Mouse (Mus musculus) stomach, embryonic 16.5 days (tissue): ENCODE results near the gene Stat1. TPM values are rescaled to one million over a fixed set of nuclear protein-coding genes. Genes with fewer than 3 reads are reported as not detected.

Experiments
- ATAC-seq: fragments of 200-750 bp; cut with Nextera tagmentation; 2 replicates; pipeline ENCODE4 v1.8.0; 2017; ENCODE audit warnings: moderate number of reproducible peaks, moderate TSS enrichment; ENCODE audit not compliant: insufficient read depth, low FRiP score
- H3K27ac ChIP-seq: fragments of 300-500 bp; sonication (generic); 2 replicates; pipeline ENCODE4 v1.5.1; 2014; ENCODE audit warnings: low read length
- H3K27me3 ChIP-seq: fragments of 300-500 bp; sonication (generic); 2 replicates; pipeline ENCODE4 v1.6.1; 2014; ENCODE audit warnings: low read length, control low read depth, mixed read lengths; ENCODE audit not compliant: control insufficient read depth, insufficient read depth
- H3K36me3 ChIP-seq: fragments of 300-500 bp; sonication (generic); 2 replicates; pipeline ENCODE4 v1.6.1; 2014; ENCODE audit warnings: low read length; ENCODE audit not compliant: control insufficient read depth, insufficient read depth
- H3K4me1 ChIP-seq: fragments of 300-500 bp; sonication (generic); 2 replicates; pipeline ENCODE4 v1.6.1; 2014; ENCODE audit warnings: low read length, control low read depth, mixed read lengths; ENCODE audit not compliant: control insufficient read depth, insufficient read depth
- H3K4me2 ChIP-seq: fragments of 300-500 bp; sonication (generic); 2 replicates; pipeline ENCODE4 v1.6.1; 2014; ENCODE audit warnings: low read depth, low read length, mixed read lengths
- H3K4me3 ChIP-seq: fragments of 300-500 bp; sonication (generic); replicated peaks from 2 replicates; pipeline ENCODE4 v1.5.1; 2014; ENCODE audit warnings: mild to moderate bottlenecking, low read length
- H3K9ac ChIP-seq: fragments of 300-500 bp; sonication (generic); 2 replicates; pipeline ENCODE4 v1.6.1; 2014; ENCODE audit warnings: low read length
- H3K9me3 ChIP-seq: fragments of 300-500 bp; sonication (generic); replicated peaks from 2 replicates; pipeline ENCODE4 v1.6.1; 2016; ENCODE audit warnings: low read length, control low read depth; ENCODE audit not compliant: control insufficient read depth
- WGBS: fragments of 180-500 bp; shearing (Covaris S2); extraction: QIAGEN DNeasy Blood & Tissue Kit; methylation state at CpG from one replicate; pipeline ENCODE4 v1.1.7; 2014; 5-methylcytosine and 5-hydroxymethylcytosine counted together
- polyA plus RNA-seq: library from polyadenylated mRNA; unstranded; fragments of >200 nt; fragmentation: Nextera tagmentation; extraction: Ambion mirVana; gene quantifications from 2 replicates; pipeline ENCODE4 v1.2.1, GENCODE M21; 2015

Stat1 gene
- polyA plus RNA-seq, 1 experiment from 2014 or later, result 23.4 TPM

- no peak for ATAC-seq
- Histone ChIP-seq H3K27me3 (no peaks in the 10 kb centered on the region), H3K4me2 (no peak overlapping the region), H3K36me3 (no peaks in the 10 kb centered on the region), H3K9me3 (no peaks in the 10 kb centered on the region), H3K4me1 (no peaks in the 10 kb centered on the region), H3K9ac (no peak overlapping the region), H3K4me3 (no peak overlapping the region), H3K27ac (no peak overlapping the region)
- WGBS, result 77% methylated on average over 11 of the region's 11 CpGs
Measured at GRCm38 (mm10) chr1:52107206-52107605, 12.0 kb upstream of the Stat1 start.

- Histone ChIP-seq H3K4me1 (peaks cover 5% of the 10 kb centered on the region), H3K4me3 (no peak overlapping the region), H3K27ac (no peak overlapping the region), H3K36me3 (no peaks in the 10 kb centered on the region), H3K9ac (no peak overlapping the region), H3K4me2 (no peak overlapping the region), H3K9me3 (no peaks in the 10 kb centered on the region), H3K27me3 (no peaks in the 10 kb centered on the region)
- 59% methylated on average over 3 of the region's 3 CpGs for WGBS
- ATAC-seq, result no peak
Measured at GRCm38 (mm10) chr1:52111217-52111616, 8.0 kb upstream of the Stat1 start.

DNA sequence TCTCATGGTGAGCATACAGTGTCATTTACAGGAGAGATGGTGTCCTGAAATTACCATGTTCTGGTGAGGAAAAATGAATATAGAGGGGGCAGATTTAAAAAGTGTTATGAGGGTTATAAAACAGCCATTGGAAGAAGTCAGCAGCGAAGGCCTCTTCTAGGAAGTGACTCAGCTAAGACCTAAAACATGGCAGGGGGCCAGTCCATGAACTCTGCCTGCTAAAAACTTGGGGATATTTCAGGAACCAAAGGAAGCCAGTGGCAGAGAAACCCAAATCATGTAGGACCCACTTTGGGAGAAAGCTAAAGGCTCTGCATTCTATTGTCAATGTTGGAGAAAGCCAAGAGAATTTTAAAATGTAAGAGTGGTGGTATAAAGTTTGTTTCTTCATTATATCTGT lies 6.9 kb upstream of the Stat1 start:
- no peak overlapping the region for H3K27ac ChIP-seq
- no peak overlapping the region for H3K4me3 ChIP-seq
- ATAC-seq, result no peak
- H3K9me3 ChIP-seq, result no peaks in the 10 kb centered on the region
- H3K27me3 ChIP-seq, result no peaks in the 10 kb centered on the region
- no peak overlapping the region for H3K4me2 ChIP-seq
- H3K9ac ChIP-seq, result no peak overlapping the region
- H3K36me3 ChIP-seq, result no peaks in the 10 kb centered on the region
- H3K4me1 ChIP-seq, result peaks cover 5% of the 10 kb centered on the region
- 70% methylated on average over 1 of the region's 1 CpGs for WGBS

- H3K4me3 ChIP-seq, result peak overlapping the region; percentile 49
- no peaks in the 10 kb centered on the region for H3K9me3 ChIP-seq
- H3K4me1 ChIP-seq, result peaks cover 5% of the 10 kb centered on the region
- 17% methylated on average over 7 of the region's 7 CpGs for WGBS
- peak overlapping the region; percentile 82 for H3K27ac ChIP-seq
- H3K36me3 ChIP-seq, result no peaks in the 10 kb centered on the region
- H3K4me2 ChIP-seq, result peak overlapping the region; percentile 86
- ATAC-seq, result peak; percentile 11; the same call in 1 of the 2 replicates
- H3K27me3 ChIP-seq, result no peaks in the 10 kb centered on the region
- H3K9ac ChIP-seq, result peak overlapping the region; percentile 72
Measured at GRCm38 (mm10) chr1:52113067-52113665, 6.1 kb upstream of the Stat1 start.

DNA sequence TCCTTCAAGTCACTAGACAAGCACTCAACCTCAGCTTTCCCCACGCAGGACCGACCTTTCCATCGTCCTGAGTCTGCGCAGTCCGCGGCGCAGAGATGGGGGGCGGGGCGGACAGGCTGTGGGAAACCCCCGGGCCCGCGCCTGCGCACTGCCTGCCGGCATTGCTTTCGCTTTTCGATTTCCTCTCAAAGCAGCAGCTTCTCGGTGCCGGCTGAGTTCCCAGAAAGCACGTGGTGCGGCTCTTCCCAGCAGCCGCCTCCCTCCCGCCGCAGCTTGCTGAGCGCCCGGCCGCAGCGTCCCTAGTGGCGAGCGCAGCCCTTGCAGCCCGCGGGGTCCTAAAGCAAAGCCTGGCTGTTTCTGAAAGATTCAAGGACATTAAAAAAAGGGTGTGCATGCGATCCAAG lies 5.6 kb upstream of the Stat1 start:
- Histone ChIP-seq H3K4me2 (peak overlapping the region; percentile 86), H3K4me1 (peaks cover 5% of the 10 kb centered on the region), H3K4me3 (peak overlapping the region; percentile 49), H3K27me3 (no peaks in the 10 kb centered on the region), H3K27ac (peak overlapping the region; percentile 82), H3K9me3 (no peaks in the 10 kb centered on the region), H3K9ac (peak overlapping the region; percentile 72), H3K36me3 (no peaks in the 10 kb centered on the region)
- ATAC-seq, result peak; percentile 98
- under 1% methylated on average over 32 of the region's 32 CpGs for WGBS

DNA sequence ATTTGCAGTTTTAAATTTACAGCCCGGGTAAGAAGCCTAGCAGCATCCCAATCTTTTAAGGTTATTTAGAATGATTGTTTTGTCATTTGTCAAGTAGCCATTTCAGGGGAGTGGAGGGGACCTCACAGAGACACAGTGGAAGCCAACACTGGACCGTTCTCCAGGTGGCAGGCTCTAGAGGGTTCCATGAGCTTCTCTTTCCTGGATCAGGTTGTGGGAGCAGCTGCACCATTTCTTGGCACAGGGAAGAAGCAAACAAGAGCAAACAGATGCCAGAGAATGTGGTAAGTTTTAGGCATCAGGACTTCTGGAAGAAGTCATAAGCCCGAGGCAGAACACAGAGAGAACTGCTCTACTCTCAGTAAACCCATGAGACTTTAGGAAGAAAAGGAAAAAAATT lies 2.8 kb upstream of the Stat1 start:
- H3K9ac ChIP-seq, result no peak overlapping the region
- 81% methylated on average over 3 of the region's 3 CpGs for WGBS
- no peak for ATAC-seq

GRCm38 (mm10) chr1:52117777-52118176 lies 1.5 kb upstream of the Stat1 start:
- H3K4me2 ChIP-seq, result no peak overlapping the region
- H3K27me3 ChIP-seq, result no peaks in the 10 kb centered on the region
- no peak for ATAC-seq
- no peaks in the 10 kb centered on the region for H3K9me3 ChIP-seq
- H3K9ac ChIP-seq, result no peak overlapping the region
- no peak overlapping the region for H3K27ac ChIP-seq
- peaks cover 10% of the 10 kb centered on the region for H3K4me1 ChIP-seq
- 0 out of 2 replicates have a peak, but pooled peaks cover 3% of the 10 kb centered on the region for H3K36me3 ChIP-seq
- no peak overlapping the region for H3K4me3 ChIP-seq
- 93% methylated on average over 1 of the region's 1 CpGs for WGBS

More for the DNA sequence above, 2.8 kb upstream of the Stat1 start:
- Histone ChIP-seq H3K9me3 (no peaks in the 10 kb centered on the region), H3K27ac (no peak overlapping the region), H3K36me3 (no peaks in the 10 kb centered on the region), H3K4me2 (no peak overlapping the region), H3K4me1 (peaks cover 10% of the 10 kb centered on the region), H3K4me3 (no peak overlapping the region), H3K27me3 (no peaks in the 10 kb centered on the region)

DNA sequence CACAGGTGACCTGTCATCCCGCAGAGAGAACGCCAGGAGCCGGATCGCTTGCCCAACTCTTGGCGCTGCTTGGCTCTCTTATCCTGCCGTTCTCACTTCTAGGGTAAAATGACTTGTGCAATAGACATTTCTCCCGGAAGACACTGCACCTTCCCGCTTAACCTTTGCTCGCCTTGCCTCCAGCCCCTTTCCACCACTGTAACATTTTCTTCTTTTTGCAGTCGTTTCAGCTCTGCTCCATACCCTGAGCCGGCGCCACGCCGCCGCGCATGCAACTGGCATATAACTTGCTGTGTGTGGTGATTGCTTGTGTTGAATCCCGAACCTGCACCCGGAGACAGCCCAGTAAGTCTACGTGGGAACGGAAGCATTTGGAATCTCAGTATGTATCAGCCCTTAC lies 451 bp downstream of the Stat1 start:
- WGBS, result under 1% methylated on average over 20 of the region's 20 CpGs
- peak overlapping the region; percentile 60; the same call in 1 of the 2 replicates for H3K27ac ChIP-seq
- ATAC-seq, result peak; percentile 25; the same call in 1 of the 2 replicates

DNA sequence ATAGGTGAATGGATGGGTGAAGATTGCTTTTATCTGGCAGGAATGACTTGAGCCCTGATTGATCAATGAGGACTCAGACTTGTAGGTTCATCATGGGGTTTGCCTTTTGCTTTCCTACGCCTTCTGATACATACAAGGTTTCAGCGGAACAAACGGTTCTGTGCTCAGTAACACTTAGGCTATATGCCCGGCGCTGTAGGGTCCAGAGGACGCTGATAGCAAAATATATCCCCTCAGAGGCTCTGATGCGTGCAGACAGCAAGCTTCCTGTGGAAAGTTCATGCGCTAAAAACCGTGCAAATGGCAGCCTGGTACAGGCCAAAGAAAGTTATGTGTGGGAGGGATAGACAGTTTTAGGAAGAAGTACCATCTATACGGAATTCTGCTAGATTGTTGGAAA lies 951 bp downstream of the Stat1 start:
- peak overlapping the region; percentile 97 for H3K4me3 ChIP-seq
- H3K36me3 ChIP-seq, result 0 out of 2 replicates have a peak, but pooled peaks cover 3% of the 10 kb centered on the region
- H3K4me1 ChIP-seq, result 0 out of 2 replicates have a peak, but pooled peaks cover 4% of the 10 kb centered on the region
- peak overlapping the region; percentile 86 for H3K4me2 ChIP-seq
- H3K27ac ChIP-seq, result no peak overlapping the region
- no peaks in the 10 kb centered on the region for H3K27me3 ChIP-seq
- ATAC-seq, result no peak
- peak overlapping the region; percentile 81 for H3K9ac ChIP-seq
- WGBS, result 32% methylated on average over 10 of the region's 10 CpGs
- H3K9me3 ChIP-seq, result no peaks in the 10 kb centered on the region

More for the DNA sequence above, 451 bp downstream of the Stat1 start:
- peak overlapping the region; percentile 81 for H3K9ac ChIP-seq
- H3K4me2 ChIP-seq, result peak overlapping the region; percentile 86
- no peaks in the 10 kb centered on the region for H3K27me3 ChIP-seq
- H3K36me3 ChIP-seq, result 0 out of 2 replicates have a peak, but pooled peaks cover 3% of the 10 kb centered on the region
- 0 out of 2 replicates have a peak, but pooled peaks cover 4% of the 10 kb centered on the region for H3K4me1 ChIP-seq
- no peaks in the 10 kb centered on the region for H3K9me3 ChIP-seq
- peak overlapping the region; percentile 97 for H3K4me3 ChIP-seq
